8 mouse cellular contexts compared by ENCODE assay signal in genomic region chr17:32992699-32993474, GRCm38 (mm10). TPM values are rescaled to one million over a fixed set of nuclear protein-coding genes. Genes with fewer than 3 reads are reported as not detected.
DNase-seq lines count a peak whose midpoint lies in the region; ATAC-seq and TF ChIP-seq lines count a peak whose summit lies in the region.

Gene Zfp952, plus strand, starts transcription at chr17:32993129.

- H3K27me3 ChIP-seq in E14TG2a.4 (ENCODE audit: insufficient read depth, low read length), result no peaks in the 10 kb centered on the region
- no peaks in the 10 kb centered on the region for H3K27me3 ChIP-seq in forebrain, embryonic 12.5 days
- H3K27me3 ChIP-seq in heart, postnatal 0 days (ENCODE audit: control insufficient read depth, insufficient read depth, low read length), result no peaks in the 10 kb centered on the region
- H3K27me3 ChIP-seq in liver, embryonic 16.5 days (ENCODE audit: control insufficient read depth, insufficient read depth, low read depth, low read length), result no peaks in the 10 kb centered on the region
- H3K27me3 ChIP-seq in neural tube, embryonic 13.5 days, result no peaks in the 10 kb centered on the region
- H3K27me3 ChIP-seq in testis, adult 2 months (ENCODE audit: control insufficient read depth, insufficient read depth, low read length), result no peaks in the 10 kb centered on the region

- peak within 1 kb of the TSS; percentile 78 for H3K4me2 ChIP-seq in forebrain, embryonic 12.5 days
- peak within 1 kb of the TSS; percentile 70 for H3K4me2 ChIP-seq in heart, postnatal 0 days (ENCODE audit: low read depth, low read length)
- peak within 1 kb of the TSS; percentile 71 for H3K4me2 ChIP-seq in liver, embryonic 16.5 days (ENCODE audit: low read depth, low read length)
- peak within 1 kb of the TSS; percentile 71 for H3K4me2 ChIP-seq in neural tube, embryonic 13.5 days

- ATAC-seq in forebrain, embryonic 12.5 days (ENCODE audit: low FRiP score), result peak; percentile 97
- ATAC-seq in heart, postnatal 0 days (ENCODE audit: insufficient read depth, low read depth), result peak; percentile 97
- ATAC-seq in liver, embryonic 16.5 days (ENCODE audit: low read depth), result peak; percentile 94
- peak; percentile 97 for ATAC-seq in neural tube, embryonic 13.5 days (ENCODE audit: low read depth)

- WGBS in forebrain, embryonic 12.5 days, result under 1% methylated on average over 21 of the region's 21 CpGs
- under 1% methylated on average over 21 of the region's 21 CpGs for WGBS in heart, postnatal 0 days
- WGBS in liver, embryonic 16.5 days (ENCODE audit: insufficient replicate concordance), result 1% methylated on average over 21 of the region's 21 CpGs
- 2% methylated on average over 21 of the region's 21 CpGs for WGBS in neural tube, embryonic 13.5 days

- peak; percentile 37; the same call in 1 of the 2 replicates for TF ChIP-seq POLR2A in testis, adult 2 months (IDR thresholded peaks at IDR 0.05; ENCODE audit: control insufficient read depth, low read depth, low read length)

- peak within 1 kb of the TSS; percentile 90 for H3K4me3 ChIP-seq in E14TG2a.4 (replicated peaks; ENCODE audit: low read length)
- peak within 1 kb of the TSS; percentile 60 for H3K4me3 ChIP-seq in forebrain, embryonic 12.5 days (replicated peaks)
- peak within 1 kb of the TSS; percentile 74 for H3K4me3 ChIP-seq in heart, postnatal 0 days (ENCODE audit: low read depth, low read length)
- peak within 1 kb of the TSS; percentile 76 for H3K4me3 ChIP-seq in liver, embryonic 16.5 days (ENCODE audit: low read depth, low read length)
- peak within 1 kb of the TSS; percentile 55 for H3K4me3 ChIP-seq in neural tube, embryonic 13.5 days
- peak within 1 kb of the TSS; percentile 94 for H3K4me3 ChIP-seq in testis, adult 2 months (ENCODE audit: control insufficient read depth, low read depth, low read length)

- no peaks in the 10 kb centered on the region for H3K9me3 ChIP-seq in E14TG2a.4 (ENCODE audit: low read length)
- H3K9me3 ChIP-seq in forebrain, embryonic 12.5 days, result no peaks in the 10 kb centered on the region
- H3K9me3 ChIP-seq in heart, postnatal 0 days (replicated peaks; ENCODE audit: control insufficient read depth, low read length), result no peaks in the 10 kb centered on the region
- no peaks in the 10 kb centered on the region for H3K9me3 ChIP-seq in liver, embryonic 16.5 days (replicated peaks; ENCODE audit: control insufficient read depth, low read length)
- no peaks in the 10 kb centered on the region for H3K9me3 ChIP-seq in neural tube, embryonic 13.5 days

- peaks cover 15% of the 10 kb centered on the region for H3K4me1 ChIP-seq in E14TG2a.4 (replicated peaks; ENCODE audit: low read depth, low read length)
- H3K4me1 ChIP-seq in forebrain, embryonic 12.5 days, result peaks cover 12% of the 10 kb centered on the region
- H3K4me1 ChIP-seq in heart, postnatal 0 days (ENCODE audit: control insufficient read depth, insufficient read depth), result peaks cover 13% of the 10 kb centered on the region; the same call in 1 of the 2 replicates
- H3K4me1 ChIP-seq in liver, embryonic 16.5 days (ENCODE audit: control insufficient read depth, low read depth, low read length), result peaks cover 8% of the 10 kb centered on the region
- H3K4me1 ChIP-seq in neural tube, embryonic 13.5 days (replicated peaks), result peaks cover 21% of the 10 kb centered on the region
- H3K4me1 ChIP-seq in testis, adult 2 months (ENCODE audit: control insufficient read depth, insufficient read depth, low read length), result peaks cover 9% of the 10 kb centered on the region

- TF ChIP-seq EP300 in heart, postnatal 0 days (IDR thresholded peaks at IDR 0.05; ENCODE audit: low read depth), result no peak

- peak; percentile 89 for DNase-seq in c-Kit-positive CD71-positive TER-119-positive erythroid progenitor cells, embryonic 14.5 days (ENCODE audit: low spot score)
- DNase-seq in heart, postnatal 0 days (ENCODE audit: low spot score), result peak; percentile 93
- DNase-seq in kidney, postnatal 4 days, result peak; percentile 84 to 89

- peak within 1 kb of the TSS; percentile 72 for H3K9ac ChIP-seq in forebrain, embryonic 12.5 days
- H3K9ac ChIP-seq in heart, postnatal 0 days (replicated peaks; ENCODE audit: low read depth, low read length), result peak within 1 kb of the TSS; percentile 68
- peak within 1 kb of the TSS; percentile 66 for H3K9ac ChIP-seq in liver, embryonic 16.5 days (ENCODE audit: low read depth, low read length)
- peak within 1 kb of the TSS; percentile 72 for H3K9ac ChIP-seq in neural tube, embryonic 13.5 days

- H3K36me3 ChIP-seq in E14TG2a.4 (ENCODE audit: insufficient read depth, low read length), result peaks cover 13% of the 10 kb centered on the region; the same call in 1 of the 2 replicates
- H3K36me3 ChIP-seq in forebrain, embryonic 12.5 days (replicated peaks), result peaks cover 19% of the 10 kb centered on the region
- peaks cover 16% of the 10 kb centered on the region; the same call in 1 of the 2 replicates for H3K36me3 ChIP-seq in heart, postnatal 0 days (replicated peaks; ENCODE audit: control insufficient read depth, insufficient read depth, low read length)
- H3K36me3 ChIP-seq in liver, embryonic 16.5 days (ENCODE audit: control insufficient read depth, insufficient read depth), result no peaks in the 10 kb centered on the region; the same call in 1 of the 2 replicates
- peaks cover 31% of the 10 kb centered on the region for H3K36me3 ChIP-seq in neural tube, embryonic 13.5 days
- H3K36me3 ChIP-seq in testis, adult 2 months (ENCODE audit: control insufficient read depth, insufficient read depth, low read length), result no peaks in the 10 kb centered on the region

- H3K27ac ChIP-seq in forebrain, embryonic 12.5 days, result peak within 1 kb of the TSS; percentile 78
- peak within 1 kb of the TSS; percentile 80 for H3K27ac ChIP-seq in heart, postnatal 0 days (ENCODE audit: low read depth)
- peak within 1 kb of the TSS; percentile 65 for H3K27ac ChIP-seq in liver, embryonic 16.5 days (ENCODE audit: low read length)
- peak within 1 kb of the TSS; percentile 80 for H3K27ac ChIP-seq in neural tube, embryonic 13.5 days (replicated peaks)
- H3K27ac ChIP-seq in testis, adult 2 months (ENCODE audit: control insufficient read depth, insufficient read depth, low read depth, low read length), result peak within 1 kb of the TSS; percentile 76; the same call in 1 of the 2 replicates

- no peak for TF ChIP-seq CTCF in E14TG2a.4 (conservative IDR thresholded peaks at IDR 0.05; ENCODE audit: low read length)
- TF ChIP-seq CTCF in heart, postnatal 0 days (IDR thresholded peaks at IDR 0.05; ENCODE audit: low read depth), result no peak
- TF ChIP-seq CTCF in testis, adult 2 months (IDR thresholded peaks at IDR 0.05; ENCODE audit: control insufficient read depth, insufficient read depth, insufficient replicate concordance, low read depth, low read length), result no peak

RNA-seq across cellular contexts. Expression of gene Zfp952, which starts in this region (rescaled TPM):
- polyA plus RNA-seq in forebrain, embryonic 12.5 days (2016; fragmentation: Nextera tagmentation; extraction: Ambion mirVana), result 16.6 and 18.2 TPM in 2 replicates
- total RNA-seq in heart, postnatal 0 days (2014; rRNA removed; ENCODE audit: low replicate concordance), result 1.7 and 2.7 TPM in 2 replicates
- polyA plus RNA-seq in heart, postnatal 0 days (2015; fragmentation: Nextera tagmentation; extraction: Ambion mirVana), result 5.6 and 7.3 TPM in 2 replicates
- polyA plus RNA-seq in liver, embryonic 16.5 days (2015; fragmentation: Nextera tagmentation; extraction: Ambion mirVana), result 2.6 and 3.0 TPM in 2 replicates
- 19.3 and 23.2 TPM in 2 replicates for polyA plus RNA-seq in neural tube, embryonic 13.5 days (2015; fragmentation: Nextera tagmentation; extraction: Ambion mirVana)
- 1.1 and 1.3 TPM in 2 replicates for polyA plus RNA-seq in testis, adult 2 months (2012; rRNA removed)

Comparison
In these comparisons a context has a peak if more than half of its experiments do, and no peak if none do; other contexts are left out.
1. Peak in every context shown above with its lines: DNase-seq, ATAC-seq, H3K4me3 ChIP-seq and H3K27ac ChIP-seq.